Mouse (Mus musculus) urinary bladder, postnatal 4 days (tissue): ENCODE results near the gene Ift88.
A peak's percentile ranks its signal among the peaks of the same experiment; 100 is the strongest.

Experiments
- DNase-seq, 2 experiments: peaks; one replicate each; pipeline ENCODE4 v3.0.0; 2021 to 2022; ENCODE audit warnings: low spot score in 2 of 2

The Ift88 gene

GRCm38 (mm10) chr14:57532577-57532976 is 108.7 kb downstream of the Ift88 start:
- no peak for DNase-seq

DNA sequence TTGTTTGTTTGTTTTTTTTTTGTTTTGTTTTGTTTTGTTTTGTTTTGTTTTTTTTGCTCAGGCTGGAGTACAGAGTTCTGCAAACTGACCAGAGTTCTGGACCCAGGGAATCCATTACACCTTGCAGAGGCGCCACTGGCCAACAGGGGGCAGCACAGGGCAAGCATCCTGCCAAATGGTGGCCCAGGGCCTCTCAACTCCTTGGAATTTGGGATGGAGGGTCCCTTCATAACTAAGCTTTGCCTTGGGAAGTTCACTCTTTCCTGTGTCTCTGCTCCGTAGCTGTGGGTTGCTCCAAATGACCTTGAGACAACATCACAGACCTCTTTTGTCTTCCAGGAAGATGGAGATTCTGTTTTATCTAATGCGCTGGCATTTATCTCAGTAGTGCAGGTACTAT is 109.4 kb downstream of the Ift88 start:
- peak in 1 of 2 experiments; percentile 73 for DNase-seq

DNA sequence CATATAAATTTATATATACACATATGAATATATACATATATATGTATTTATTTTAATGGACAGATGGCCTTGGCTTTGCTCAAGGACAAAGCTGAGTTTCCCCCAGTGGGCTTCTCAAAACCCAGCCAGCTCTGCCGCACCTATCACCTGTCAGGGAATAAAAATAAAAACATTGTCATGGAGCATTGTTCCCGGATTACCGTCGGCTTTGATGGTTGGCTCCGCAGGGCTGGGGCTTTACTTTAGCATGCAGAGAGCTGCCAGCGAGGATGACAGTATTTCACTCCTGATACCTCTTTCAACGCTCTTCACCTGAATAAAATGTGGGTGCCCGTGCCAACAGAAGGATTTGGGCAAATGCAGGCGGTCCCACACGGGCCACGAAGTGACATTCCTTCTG is 110.0 kb downstream of the Ift88 start:
- DNase-seq = no peak

- DNase-seq = no peak
Measured at GRCm38 (mm10) chr14:57534346-57534745, 110.5 kb downstream of the Ift88 start.

GRCm38 (mm10) chr14:57534961-57535360 is 111.1 kb downstream of the Ift88 start:
- peak in 1 of 2 experiments; percentile 53 for DNase-seq

GRCm38 (mm10) chr14:57535646-57536045 is 111.8 kb downstream of the Ift88 start:
- DNase-seq = no peak

- DNase-seq = no peak
Measured at GRCm38 (mm10) chr14:57536820-57537219, 113.0 kb downstream of the Ift88 start.

DNA sequence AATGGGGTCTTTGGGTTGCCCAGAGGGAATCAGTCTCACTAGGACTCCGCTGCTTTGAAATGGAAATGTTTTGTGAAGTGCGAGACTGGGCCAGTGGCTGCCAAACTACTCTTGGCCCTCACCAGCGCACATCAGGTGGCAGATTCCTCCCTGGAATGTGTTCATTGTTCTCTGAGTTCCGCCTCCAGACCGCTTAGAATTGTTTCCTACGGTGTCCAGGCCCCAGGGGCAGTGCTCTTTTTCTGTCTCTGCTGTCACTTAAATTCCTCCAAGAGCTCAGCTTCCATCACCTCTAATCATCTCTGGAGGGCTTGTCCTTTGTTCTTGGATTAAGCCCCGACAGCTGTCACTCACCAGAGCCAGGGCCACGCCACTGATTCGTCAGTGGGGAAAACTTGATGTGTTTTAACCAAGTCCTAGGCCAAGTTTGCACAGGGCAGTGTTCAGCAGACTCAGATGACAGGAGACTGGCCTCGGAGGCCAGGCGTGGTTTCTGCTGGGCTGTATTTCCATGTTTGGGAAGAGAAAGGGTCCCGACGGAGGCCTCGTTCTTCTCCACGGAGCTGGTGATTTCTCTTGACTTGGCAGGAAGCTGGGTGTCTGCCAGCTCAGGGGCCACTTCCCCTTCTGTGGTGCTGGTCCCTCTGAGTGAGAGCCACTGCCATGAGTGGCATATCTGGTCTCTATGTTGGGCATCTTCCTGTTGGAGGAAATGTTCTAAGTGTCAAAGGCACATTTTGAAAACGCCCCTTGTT is 113.6 kb downstream of the Ift88 start:
- no peak for DNase-seq

DNA sequence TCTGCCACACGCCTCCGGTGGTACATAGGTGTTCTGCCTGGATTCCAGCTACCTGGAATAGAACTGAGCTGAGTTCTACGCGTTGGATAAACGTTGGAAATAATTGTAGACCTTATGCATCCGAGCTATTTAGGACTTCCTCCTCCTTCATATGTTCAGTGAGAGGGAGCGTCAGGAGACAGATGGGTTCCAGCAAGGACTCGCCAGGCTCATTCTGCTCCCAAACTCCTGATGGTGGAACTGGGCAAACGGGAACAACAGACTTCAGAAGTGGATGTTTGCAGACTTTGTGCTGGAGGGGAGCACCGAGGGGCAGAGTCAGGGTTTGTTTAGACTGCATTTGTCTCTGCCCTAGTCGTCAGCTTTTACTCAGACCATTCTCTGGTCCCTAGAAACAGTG is 116.8 kb downstream of the Ift88 start:
- DNase-seq = no peak

- DNase-seq = no peak
Measured at GRCm38 (mm10) chr14:57542231-57542630, 118.4 kb downstream of the Ift88 start.

DNA sequence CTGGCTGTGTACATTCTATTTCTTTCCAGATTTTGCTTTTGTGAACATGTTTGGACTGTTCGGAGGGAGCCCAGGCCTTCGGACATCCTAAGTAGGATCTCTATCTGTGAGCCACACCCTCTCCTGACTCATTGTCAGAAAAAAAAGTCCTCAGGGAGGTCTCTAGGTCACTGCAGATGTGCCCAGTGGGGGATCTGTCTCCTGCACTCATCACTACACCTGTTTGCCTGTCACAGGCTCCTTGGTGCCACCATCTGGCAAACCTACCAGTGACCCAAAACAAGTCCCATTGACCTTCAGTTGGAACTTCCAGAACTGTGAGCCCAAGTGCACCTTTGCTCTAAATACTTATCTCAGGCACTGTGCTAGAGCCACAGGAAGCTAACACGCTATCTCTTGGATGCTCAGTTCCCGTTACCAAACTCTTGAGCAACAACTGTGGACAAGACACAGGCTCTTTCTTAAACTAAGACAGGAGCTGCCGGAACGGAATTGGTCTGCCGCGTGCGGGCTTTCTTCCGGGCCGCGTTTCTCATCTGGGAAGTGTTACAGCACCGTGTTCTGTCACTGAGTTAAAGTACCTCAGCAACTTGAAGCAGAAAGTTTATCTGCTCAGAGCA is 119.7 kb downstream of the Ift88 start:
- DNase-seq = no peak

GRCm38 (mm10) chr14:57545526-57545925 is 121.7 kb downstream of the Ift88 start:
- peak in 1 of 2 experiments; percentile 52 for DNase-seq

GRCm38 (mm10) chr14:57546131-57546530 is 122.3 kb downstream of the Ift88 start:
- no peak for DNase-seq

- DNase-seq = peak in 1 of 2 experiments; percentile 31
Measured at GRCm38 (mm10) chr14:57546557-57547021, 122.7 kb downstream of the Ift88 start.

DNA sequence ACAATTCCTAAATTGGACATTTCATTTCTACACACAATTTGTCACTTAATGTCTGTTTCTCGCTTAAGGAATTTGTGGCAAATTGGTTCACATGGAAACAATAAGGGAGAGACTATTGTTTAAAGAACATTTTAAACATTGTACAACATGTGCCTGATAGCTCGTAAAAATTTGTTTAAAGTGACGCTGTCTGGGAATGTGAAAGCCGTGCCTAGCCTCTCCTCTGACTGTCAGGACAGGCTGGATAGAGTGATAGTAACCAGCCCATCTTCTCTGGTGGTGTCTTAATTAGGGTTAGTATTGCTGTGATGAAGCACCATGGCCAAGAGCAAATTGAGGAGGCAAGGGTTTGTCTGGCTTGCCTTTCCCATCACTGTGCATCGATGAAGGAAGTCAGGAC is 123.2 kb downstream of the Ift88 start:
- no peak for DNase-seq

GRCm38 (mm10) chr14:57552945-57553344 is 129.1 kb downstream of the Ift88 start:
- DNase-seq = no peak

DNA sequence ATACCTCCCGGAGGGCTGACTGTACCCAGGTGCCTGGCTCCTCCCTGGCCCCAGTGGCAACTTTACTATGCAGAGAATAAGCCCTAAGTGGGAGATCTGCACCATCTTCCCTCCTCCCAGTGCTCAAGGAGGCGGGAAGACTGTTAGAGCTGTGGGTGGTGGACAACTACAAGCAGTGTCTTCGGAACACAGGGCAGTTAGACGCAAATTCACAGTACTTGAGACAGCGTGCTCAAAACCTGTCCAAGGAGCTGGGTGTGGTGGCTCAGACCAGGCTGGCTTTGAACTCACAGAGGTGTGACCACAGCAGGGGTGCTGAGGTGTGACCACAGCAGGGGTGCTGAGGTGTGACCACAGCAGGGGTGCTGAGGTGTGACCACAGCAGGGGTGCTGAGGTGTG is 130.6 kb downstream of the Ift88 start:
- DNase-seq = peak in 1 of 2 experiments; percentile 51

- DNase-seq = no peak
Measured at GRCm38 (mm10) chr14:57555471-57556070, 131.7 kb downstream of the Ift88 start.

DNA sequence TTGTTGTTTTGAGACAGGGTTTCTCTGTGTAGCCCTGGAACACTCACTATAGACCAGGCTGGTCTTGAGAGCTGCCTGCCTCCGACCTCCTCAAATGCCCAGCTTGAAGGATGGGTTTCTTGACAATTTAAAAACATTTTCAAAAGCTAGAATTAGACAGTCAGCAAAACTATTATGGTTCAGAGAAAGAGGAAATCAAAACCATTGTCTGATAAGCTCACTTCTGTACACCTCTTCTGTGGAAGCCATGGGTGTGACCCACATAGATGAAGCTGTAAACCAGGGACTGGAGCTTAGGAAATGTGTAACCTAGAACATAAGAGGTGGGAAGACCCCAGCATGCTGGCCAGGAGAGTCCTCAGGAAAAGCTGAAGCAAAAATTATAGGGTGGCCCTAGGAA is 133.1 kb downstream of the Ift88 start:
- DNase-seq = no peak

DNA sequence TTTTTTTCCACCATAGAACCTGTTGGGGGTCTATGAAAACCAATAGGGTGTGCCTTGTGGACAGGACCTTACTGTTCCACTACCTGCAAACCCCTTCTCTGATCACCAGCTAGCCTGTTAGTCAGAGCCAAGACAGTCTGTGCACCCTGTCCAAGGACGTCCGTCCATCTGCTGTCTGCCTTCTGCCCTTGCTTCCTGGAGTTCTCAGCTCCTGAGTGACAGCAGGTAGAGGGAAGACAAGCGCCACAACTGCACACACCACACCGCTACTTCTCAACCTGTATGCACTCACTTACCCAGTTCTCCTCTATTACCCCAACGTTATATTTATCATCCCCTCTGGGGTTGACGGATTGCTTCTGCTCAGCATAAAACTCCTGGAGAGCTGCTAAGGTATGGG is 141.8 kb downstream of the Ift88 start:
- DNase-seq = no peak
